Mouse (Mus musculus) effector memory CD4-positive, alpha-beta T cell, adult 5 months (primary cell): ENCODE measurements around the gene Prm2. TPM values are rescaled to one million over a fixed set of nuclear protein-coding genes. Genes with fewer than 3 reads are reported as not detected.

Experiments used
- polyA plus RNA-seq: library from polyadenylated mRNA; unstranded; fragments of 100-300 nt; shearing (Covaris generic); gene quantifications from one replicate; pipeline ENCODE4 v1.2.1, GENCODE M21; 2017

The Prm2 gene
- polyA plus RNA-seq = not detected

DNA sequence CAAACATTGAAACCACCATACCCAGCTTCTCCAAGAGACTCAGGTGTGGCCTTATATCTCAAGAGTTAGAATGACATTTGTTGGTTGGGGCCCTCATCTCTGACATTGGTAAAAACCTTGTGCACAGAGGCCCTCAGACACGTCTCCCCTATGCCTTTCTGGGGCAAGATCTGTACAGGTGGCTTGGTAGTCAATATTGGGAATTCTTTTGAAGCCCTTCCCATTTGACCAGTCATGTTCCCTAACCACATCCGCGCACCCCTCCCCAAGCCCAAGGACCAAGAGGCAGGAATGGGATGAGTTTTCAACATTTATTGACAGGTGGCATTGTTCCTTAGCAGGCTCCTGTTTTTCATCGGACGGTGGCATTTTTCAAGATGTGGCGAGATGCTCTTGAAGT lies at the start of gene Prm2:
Gene Prm2, minus strand, starts transcription at position 101 of the 400 bp plus-strand sequence.

DNA sequence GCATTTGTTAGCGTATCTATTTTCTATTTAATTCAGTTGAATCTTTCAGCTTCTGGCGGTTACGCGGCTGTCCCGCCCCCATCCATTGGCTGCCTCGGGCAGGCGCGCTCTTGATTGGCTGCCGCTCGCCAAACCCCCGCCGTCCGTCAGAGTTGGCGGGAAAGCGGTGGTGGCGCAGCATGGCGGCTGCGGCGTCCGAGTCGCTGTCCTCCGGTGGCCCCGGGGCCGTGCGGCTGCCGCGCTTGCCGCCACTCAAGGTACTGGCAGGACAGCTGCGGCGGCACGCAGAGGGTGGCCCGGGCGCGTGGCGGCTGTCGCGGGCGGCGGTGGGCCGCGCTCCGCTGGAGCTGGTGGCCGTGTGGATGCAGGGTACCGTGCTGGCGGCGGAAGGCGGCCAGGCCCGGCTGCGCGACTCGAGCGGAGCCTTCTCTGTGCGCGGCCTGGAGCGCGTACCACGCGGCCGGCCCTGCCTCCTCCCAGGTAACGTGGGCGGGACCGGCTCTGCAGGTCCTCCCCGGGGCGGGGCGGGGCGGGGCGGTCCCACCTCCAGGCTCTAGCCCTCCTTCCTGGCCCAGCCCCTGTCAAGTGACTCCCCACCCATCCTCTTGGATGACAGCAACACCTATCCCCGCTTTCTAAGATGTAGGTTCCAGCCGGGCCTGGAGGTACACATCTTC lies 39.1 kb upstream of the Prm2 start, which contains the start of gene Rmi2:
Gene Rmi2, plus strand, starts transcription at position 149 of the 677 bp plus-strand sequence.

DNA sequence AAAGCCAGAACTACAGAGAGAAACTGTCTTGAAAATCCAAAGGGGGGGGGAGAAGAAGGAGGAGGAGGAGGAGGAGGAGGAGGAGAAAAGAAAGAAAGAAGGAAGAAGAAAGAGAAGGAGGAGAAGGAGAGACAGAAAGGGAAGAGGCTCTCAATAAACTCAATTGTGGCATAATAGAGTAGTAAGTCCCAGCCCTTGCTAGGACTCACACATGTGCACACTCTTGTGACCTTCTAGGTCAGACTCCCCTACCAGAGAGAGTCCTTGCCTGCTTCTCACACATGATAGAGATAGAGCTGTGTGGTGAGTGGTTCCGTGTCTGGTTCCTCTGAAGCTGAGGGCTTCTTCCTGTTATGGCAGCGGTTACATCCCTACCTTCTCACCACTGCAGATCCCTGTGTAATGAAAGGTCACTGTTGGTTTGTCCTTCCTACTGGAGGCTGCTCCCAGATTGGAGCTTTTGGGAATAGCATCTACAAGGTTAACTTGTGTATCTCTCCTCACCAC lies 17.0 kb upstream of the Prm2 start, which contains the start of gene Gm11172:
Gene Gm11172, plus strand, starts transcription at position 51 of the 507 bp plus-strand sequence.

DNA sequence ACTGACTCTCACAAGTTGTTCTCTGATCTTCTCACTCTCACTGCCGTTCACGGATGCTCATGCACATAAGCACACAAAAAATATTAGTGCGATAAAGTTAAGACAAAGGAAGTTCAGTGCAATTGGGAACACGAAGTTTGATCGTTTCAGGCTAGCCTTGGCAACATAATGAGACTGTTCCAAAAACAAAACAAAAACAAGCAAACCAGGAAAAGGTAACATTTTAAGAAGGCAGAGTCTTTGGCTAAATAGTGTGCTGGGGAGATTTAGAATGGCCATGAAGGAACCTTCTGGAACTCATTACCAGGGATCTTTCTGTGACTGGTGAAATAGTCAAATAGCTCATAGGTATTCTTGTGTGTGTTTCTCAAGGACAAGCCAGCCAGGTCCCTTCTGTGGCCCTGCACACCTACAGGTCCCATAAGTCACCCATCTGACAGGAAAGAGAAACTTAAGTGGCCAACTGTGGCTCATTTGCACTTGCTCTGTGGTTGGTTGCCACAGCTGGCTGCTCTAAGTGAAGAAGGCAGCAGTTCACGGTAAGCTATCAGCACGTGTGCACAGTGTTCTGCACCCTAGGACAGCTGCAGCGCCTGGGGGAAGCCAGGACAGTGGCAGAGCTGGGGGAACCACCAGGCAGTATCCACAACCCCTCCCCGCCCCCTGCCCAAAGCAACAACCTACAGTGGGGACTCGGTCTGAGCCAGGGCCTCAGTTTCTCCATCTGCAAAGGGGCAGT lies 10.0 kb upstream of the Prm2 start, which contains the start of gene Prm1:
Gene Prm1, minus strand, starts transcription at position 51 of the 739 bp plus-strand sequence.

DNA sequence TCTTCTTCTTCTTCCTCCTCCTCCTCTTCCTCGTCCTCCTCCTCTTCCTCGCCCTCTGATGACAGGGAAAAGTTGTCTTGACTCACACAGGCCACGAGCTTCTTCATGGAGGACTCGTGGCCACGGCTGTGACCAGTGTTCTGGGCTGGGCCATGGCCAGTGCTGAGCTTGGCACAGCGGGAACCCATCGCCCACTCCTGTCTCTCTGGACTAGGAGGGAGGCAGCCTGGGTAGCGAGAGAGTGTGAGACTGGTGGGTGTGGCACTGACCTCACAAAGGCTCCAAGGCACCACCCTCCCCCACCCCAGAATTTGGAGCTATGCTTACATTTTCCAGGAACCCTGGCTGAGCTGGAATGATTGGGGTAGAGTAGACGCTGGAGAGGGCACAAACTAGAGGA lies 5.2 kb downstream of the Prm2 start, which contains the start of gene Prm3:
Gene Prm3, minus strand, starts transcription at position 213 of the 400 bp plus-strand sequence.

DNA sequence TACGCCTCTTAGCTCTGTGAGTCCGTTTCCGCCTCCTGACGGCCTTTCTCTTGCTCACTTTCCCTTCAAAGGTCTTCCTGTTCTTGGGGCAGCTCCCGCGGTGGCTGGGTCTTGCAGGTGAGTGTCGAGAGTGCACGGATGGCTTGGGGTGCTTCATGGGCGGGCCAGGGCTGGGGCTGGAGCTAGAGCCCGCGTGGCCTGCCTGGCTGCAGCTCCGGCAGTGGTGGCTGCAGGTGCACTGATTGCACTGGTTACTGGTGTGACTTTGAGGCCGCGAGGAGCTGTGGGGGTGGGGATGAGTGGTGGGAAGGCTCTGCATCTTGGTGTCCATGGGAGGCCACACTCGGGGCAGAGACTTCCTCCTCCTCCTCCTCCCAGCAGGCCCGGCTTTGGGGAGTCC lies 7.7 kb downstream of the Prm2 start, which contains the start of gene Tnp2:
Gene Tnp2, minus strand, starts transcription at position 390 of the 400 bp plus-strand sequence.

DNA sequence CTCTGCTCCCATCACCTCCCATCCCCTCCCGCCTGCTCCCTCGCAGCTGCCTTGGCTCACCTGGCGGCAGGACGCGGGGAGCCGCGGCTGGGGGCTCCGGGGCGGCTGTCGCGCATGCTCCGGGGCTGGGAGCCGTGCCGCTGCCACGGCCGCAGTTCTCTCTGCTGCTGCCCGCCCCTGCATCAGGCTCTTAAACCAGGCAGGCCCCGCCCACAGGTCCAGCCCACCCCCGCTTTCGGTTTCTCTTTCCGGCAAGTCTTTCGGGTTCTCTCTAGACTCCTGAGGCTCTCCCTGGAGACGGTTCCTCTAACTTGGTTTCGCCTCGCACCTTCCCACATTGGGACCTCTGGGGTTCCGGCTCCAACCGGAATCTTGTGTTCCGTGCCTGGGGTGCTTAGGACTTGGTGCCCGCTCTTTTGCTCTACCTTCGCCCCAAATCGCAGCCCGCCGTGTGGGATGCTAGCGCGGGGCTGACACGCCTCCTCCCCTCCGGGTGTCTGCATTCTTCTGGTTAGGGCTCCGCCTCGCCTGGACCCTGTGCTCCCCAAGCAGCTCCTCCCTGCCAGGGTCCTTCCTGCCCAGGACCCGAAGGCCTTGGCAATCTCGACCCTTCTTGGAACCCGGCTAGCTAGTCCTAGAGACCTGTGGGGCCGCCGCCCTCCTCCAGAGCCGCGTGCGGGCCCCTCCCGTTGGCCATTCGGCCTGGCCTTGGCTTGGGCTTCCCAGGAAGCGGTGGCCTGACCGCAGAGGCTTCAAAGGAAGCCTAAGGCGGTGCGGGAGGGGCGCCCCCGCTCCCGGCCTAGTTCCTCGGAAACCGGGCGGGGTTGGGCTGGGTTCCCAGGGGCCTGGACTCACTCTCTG lies 10.3 kb downstream of the Prm2 start, which contains the start of gene Socs1:
Gene Socs1, minus strand, starts transcription at position 166 of the 861 bp plus-strand sequence.

Other genes with a start within 250 kb of the Prm2 start
- 46.6 TPM for gene Socs1, start 10.6 kb downstream of the Prm2 start, polyA plus RNA-seq
- gene Tnp2, start 7.5 kb downstream of the Prm2 start, polyA plus RNA-seq = 0.95 TPM
- gene Prm3, start 5.2 kb downstream of the Prm2 start, polyA plus RNA-seq = not detected
- gene Prm1, start 9.7 kb upstream of the Prm2 start, polyA plus RNA-seq = 1.1 TPM
- gene Gm11172, start 16.8 kb upstream of the Prm2 start, polyA plus RNA-seq = not detected
- 3.4 TPM for gene Rmi2, start 38.9 kb upstream of the Prm2 start, polyA plus RNA-seq